Mouse (Mus musculus): ENCODE data around the gene Ctns. TPM values are rescaled to one million over a fixed set of nuclear protein-coding genes. Genes with fewer than 3 reads are reported as not detected.
A peak's percentile ranks its signal among the peaks of the same experiment; 100 is the strongest.

The Ctns gene
- total and polyA plus RNA-seq, 3 experiments, result 4.8 to 5.9 (median 5.2) TPM

- H3K4me1 ChIP-seq (ENCODE audit: control insufficient read depth in 1 of 2, insufficient read depth in 2 of 2), result peaks cover 6 to 40% of the 10 kb centered on the region in 2 experiments; a peak in 2 of 4 replicates
- peaks cover 6% of the 10 kb centered on the region for H3K27me3 ChIP-seq (replicated peaks)
- TF ChIP-seq NRF1 (IDR thresholded peaks at IDR 0.05; ENCODE audit: low read depth, low read length) (peak; percentile 67), CTCF (conservative IDR thresholded peaks at IDR 0.05 in 1 of 2, IDR thresholded peaks at IDR 0.05 in 1 of 2; ENCODE audit: low read depth in 2 of 2, low read length in 2 of 2) (peak; percentile 37 to 99; a peak in 3 of 4 replicates), CHD1 (IDR thresholded peaks at IDR 0.05; ENCODE audit: low read depth, low read length) (no peak), MYC (IDR thresholded peaks at IDR 0.05; ENCODE audit: low read depth, low read length) (0 out of 2 replicates have a peak, but pooled peaks have one; percentile 53), ETS1 (conservative IDR thresholded peaks at IDR 0.05; ENCODE audit: low read depth, low read length) (no peak), POLR2AphosphoS2 (IDR thresholded peaks at IDR 0.05; ENCODE audit: low read depth, low read length) (peak; percentile 71; the same call in 1 of the 2 replicates), UBTF (IDR thresholded peaks at IDR 0.05; ENCODE audit: low read depth, low read length) (peak; percentile 52), MAZ (IDR thresholded peaks at IDR 0.05; ENCODE audit: low read depth, low read length) (no peak), GABPA (IDR thresholded peaks at IDR 0.05; ENCODE audit: insufficient replicate concordance, low read depth, low read length) (no peak), USF2 (conservative IDR thresholded peaks at IDR 0.05; ENCODE audit: low read depth, low read length) (no peak), JUND (conservative IDR thresholded peaks at IDR 0.05; ENCODE audit: low read depth, low read length) (no peak), PAX5 (IDR thresholded peaks at IDR 0.05; ENCODE audit: low read length) (no peak), IRF4 (IDR thresholded peaks at IDR 0.05; ENCODE audit: low read depth, low read length) (peak; percentile 74; the same call in 1 of the 2 replicates), ELF1 (IDR thresholded peaks at IDR 0.05; ENCODE audit: low read depth, low read length) (peak; percentile 86), EP300 (IDR thresholded peaks at IDR 0.05; ENCODE audit: low read length) (no peak), MAFK (IDR thresholded peaks at IDR 0.05; ENCODE audit: insufficient replicate concordance, low read length) (peak; percentile 86; the same call in 1 of the 2 replicates), E2F4 (IDR thresholded peaks at IDR 0.05; ENCODE audit: insufficient replicate concordance, low read depth, low read length) (peak; percentile 74; the same call in 1 of the 2 replicates), BHLHE40 (IDR thresholded peaks at IDR 0.05; ENCODE audit: low read depth, low read length) (no peak; the same call in 1 of the 2 replicates), ZMIZ1 (IDR thresholded peaks at IDR 0.05; ENCODE audit: low read depth, low read length) (peak; percentile 84), HCFC1 (IDR thresholded peaks at IDR 0.05; ENCODE audit: low read depth, low read length) (peak; percentile 88), CHD2 (IDR thresholded peaks at IDR 0.05; ENCODE audit: low read length) (peak; percentile 100), SIN3A (IDR thresholded peaks at IDR 0.05; ENCODE audit: low read length) (peak; percentile 98), SMC3 (IDR thresholded peaks at IDR 0.05; ENCODE audit: low read depth, low read length) (peak; percentile 96), TCF12 (IDR thresholded peaks at IDR 0.05; ENCODE audit: low read depth, low read length) (peak; percentile 95), MXI1 (IDR thresholded peaks at IDR 0.05; ENCODE audit: low read depth, low read length) (peak; percentile 89), MEF2A (IDR thresholded peaks at IDR 0.05; ENCODE audit: borderline replicate concordance, low read depth, low read length) (peak; percentile 78; the same call in 1 of the 2 replicates), RAD21 (IDR thresholded peaks at IDR 0.05; ENCODE audit: low read depth, low read length) (peak; percentile 75), MAX (IDR thresholded peaks at IDR 0.05; ENCODE audit: low read length) (peak; percentile 53; the same call in 1 of the 2 replicates), POLR2A (IDR thresholded peaks at IDR 0.05; ENCODE audit: low read depth, low read length) (peak; percentile 98), USF1 (IDR thresholded peaks at IDR 0.05; ENCODE audit: low read depth, low read length) (no peak), RCOR1 (conservative IDR thresholded peaks at IDR 0.05; ENCODE audit: low read depth, low read length) (no peak), ZC3H11A (IDR thresholded peaks at IDR 0.05; ENCODE audit: low read depth, low read length) (no peak), ZKSCAN1 (IDR thresholded peaks at IDR 0.05; ENCODE audit: borderline replicate concordance, low read depth, low read length) (no peak), NELFE (IDR thresholded peaks at IDR 0.05; ENCODE audit: low read depth, low read length) (peak; percentile 95), TBP (conservative IDR thresholded peaks at IDR 0.05; ENCODE audit: low read depth, low read length) (peak; percentile 51), JUN (IDR thresholded peaks at IDR 0.05; ENCODE audit: insufficient read depth, low read depth, low read length) (no peak), KAT2A (IDR thresholded peaks at IDR 0.05; ENCODE audit: insufficient replicate concordance, low read length) (peak; percentile 72; the same call in 1 of the 2 replicates)
These were observed 61.0 kb downstream of the Ctns start, which contains the start of gene Haspin for GRCm38 (mm10) chr11:73137591-73138501. Gene Haspin, minus strand, starts transcription at chr11:73138294.

More at GRCm38 (mm10) chr11:73137591-73138501, 61.0 kb downstream of the Ctns start, which contains the start of gene Haspin:
- peak; percentile 93 for DNase-seq (ENCODE audit: extremely low read depth)
- in situ Hi-C loops (cut with MboI; ENCODE audit: low pct_ligation_motif_present, low pct_unique_long_range_greater_than_20kb, low sequenced_read_pairs) (loop anchor here (10.0 to 25.0 kb wide), 2 partner anchors 147 to 1224 kb away; partner anchors contain the start of genes Olfr411 and Olfr412), dilution Hi-C loops (cut with MboI; ENCODE audit: extremely low pct_ligation_motif_present, extremely low pct_unique_long_range_greater_than_20kb, low sequenced_read_pairs) (no loop called here)
- Histone ChIP-seq H3K9ac (ENCODE audit: insufficient read depth, low read depth) (peak within 1 kb of the TSS; percentile 89), H3K79me2 (replicated peaks; ENCODE audit: control insufficient read depth, extremely low read depth, insufficient read depth, poor library complexity, severe bottlenecking) (peaks cover 50% of the 10 kb centered on the region), H3K36me3 (replicated peaks in 1 of 2; ENCODE audit: control insufficient read depth in 1 of 2, insufficient read depth in 1 of 2, low read length in 1 of 2) (peaks cover 0 to 23% of the 10 kb centered on the region in 2 experiments), H3K4me2 (ENCODE audit: insufficient read depth, low read depth, poor library complexity, severe bottlenecking) (peak within 1 kb of the TSS; percentile 99), H3K9me3 (replicated peaks; ENCODE audit: low read length) (no peaks in the 10 kb centered on the region), H3K4me3 (replicated peaks in 1 of 3; ENCODE audit: low read depth in 2 of 3, low read length in 2 of 3, poor library complexity in 1 of 3) (peak within 1 kb of the TSS; percentile 80 to 97 (median 93)), H3K27ac (ENCODE audit: insufficient read depth, low read depth) (peak within 1 kb of the TSS; percentile 1; the same call in 1 of the 2 replicates)

Measured in CH12.LX (cell line).